Mouse (Mus musculus) adrenal gland, postnatal 36 days (tissue): Measurements from ENCODE around the gene Cntfr. TPM values are rescaled to one million over a fixed set of nuclear protein-coding genes. Genes with fewer than 3 reads are reported as not detected.

Experiments used
- DNase-seq, 2 experiments: peaks; one replicate each; pipeline ENCODE4 v3.0.0; 2021; ENCODE audit warnings: mixed read lengths in 1 of 2
- long read RNA-seq, 2 experiments: library from polyadenylated mRNA; stranded (forward); transcript quantifications; one replicate each; pipeline ENCODE4 v2.0.0; 2021; ENCODE audit warnings: borderline sequencing depth in 2 of 2
- total RNA-seq, 2 experiments: library from RNA; stranded (reverse); gene quantifications; 2 replicates each; pipeline ENCODE4 v1.2.3; 2021

Cntfr gene
- total RNA-seq = 10 to 100 TPM; 39.3 to 40.3 TPM
- long read RNA-seq, experiment 1, partial matches to known transcripts = 1 of 3 reads
- long read RNA-seq, experiment 1, other reads (novel, unspliced or antisense) = 1 of 3 reads
- long read RNA-seq, experiment 2, partial matches to known transcripts = 3 of 8 reads
- long read RNA-seq, experiment 2, other reads (novel, unspliced or antisense) = 2 of 8 reads

DNA sequence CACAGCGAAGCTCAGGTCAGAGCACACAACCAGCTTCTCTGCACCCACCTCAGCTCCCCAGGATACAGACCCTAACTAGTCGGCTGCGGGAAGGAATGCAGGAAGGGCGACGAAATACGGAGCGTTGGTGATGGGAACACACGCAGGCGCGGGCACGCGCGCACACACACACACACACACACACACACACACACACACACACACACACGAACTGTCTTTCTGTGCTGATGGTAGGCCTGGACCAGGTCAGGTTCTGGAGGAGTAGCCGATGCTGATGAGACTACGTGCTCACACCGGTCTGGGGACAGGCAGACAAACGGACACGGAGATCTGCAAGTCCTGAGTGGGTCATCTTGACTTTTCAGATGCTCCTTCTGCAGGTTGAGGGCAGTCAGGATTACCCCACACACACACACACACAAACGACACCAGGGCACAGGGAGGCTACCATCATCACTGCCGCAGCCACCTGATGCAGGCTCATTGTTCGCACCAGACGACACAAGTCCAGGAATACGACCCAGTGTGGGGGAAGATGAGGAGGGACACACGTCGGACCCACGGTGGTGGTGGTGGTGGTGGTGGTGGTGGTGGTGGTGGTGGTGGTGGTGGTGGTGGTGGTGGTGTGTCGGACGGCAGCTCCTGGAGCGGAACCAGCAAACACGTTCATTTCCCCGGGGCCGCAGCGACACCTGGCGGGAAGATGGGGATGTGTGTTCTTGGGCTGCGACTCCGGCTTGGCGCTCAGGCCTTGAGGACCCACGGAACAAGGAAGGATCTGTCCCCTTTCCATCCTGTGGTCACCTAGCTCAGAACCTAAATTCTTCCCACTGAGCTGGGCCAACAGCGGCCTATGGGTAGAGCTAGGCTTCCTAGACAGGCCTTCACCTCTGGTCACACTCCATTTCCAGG is at the start of gene Cntfr:
Cntfr (minus strand) TSS at position 160 of the 912 bp plus-strand sequence.
- DNase-seq = peak; percentile 88 to 91

DNA sequence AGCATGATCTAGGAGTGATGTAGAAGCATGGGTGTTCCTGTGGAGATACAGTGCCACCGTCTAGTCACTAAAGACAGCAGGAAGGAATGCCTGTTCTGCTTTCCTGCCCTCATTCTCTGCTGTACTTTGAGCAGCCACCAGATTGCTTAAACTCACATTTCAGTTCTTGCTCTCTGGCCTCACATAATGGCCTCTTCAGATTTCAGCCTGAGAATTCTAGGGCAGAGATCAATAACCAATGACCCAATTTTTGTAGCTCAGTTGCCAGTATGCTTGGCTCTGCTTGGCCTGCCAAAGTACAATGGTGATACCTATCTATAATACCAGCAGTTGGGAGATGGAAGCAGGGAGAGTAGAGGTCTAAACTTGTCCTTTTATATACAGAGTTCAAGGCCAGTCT is 48.1 kb upstream of the Cntfr start:
- no peak for DNase-seq

DNA sequence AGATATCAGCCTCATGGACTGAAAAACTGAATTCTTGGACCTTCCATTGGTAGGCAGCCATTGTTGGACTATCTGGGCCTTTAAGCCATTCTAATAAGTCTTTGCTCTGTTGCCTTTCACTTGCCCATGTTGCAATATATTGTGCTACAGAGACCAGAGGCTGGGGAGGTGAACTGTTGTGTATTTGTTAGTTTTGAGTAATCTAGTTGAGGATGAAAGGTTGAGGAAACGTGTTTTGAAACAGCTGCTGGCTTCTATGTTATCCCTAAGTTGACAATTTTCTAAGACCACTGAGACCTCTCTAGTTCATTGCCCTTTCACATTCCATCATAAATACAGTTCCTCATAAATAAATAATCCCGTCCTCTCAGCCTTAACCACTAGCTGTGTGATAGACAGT is 47.2 kb upstream of the Cntfr start:
- DNase-seq = no peak

DNA sequence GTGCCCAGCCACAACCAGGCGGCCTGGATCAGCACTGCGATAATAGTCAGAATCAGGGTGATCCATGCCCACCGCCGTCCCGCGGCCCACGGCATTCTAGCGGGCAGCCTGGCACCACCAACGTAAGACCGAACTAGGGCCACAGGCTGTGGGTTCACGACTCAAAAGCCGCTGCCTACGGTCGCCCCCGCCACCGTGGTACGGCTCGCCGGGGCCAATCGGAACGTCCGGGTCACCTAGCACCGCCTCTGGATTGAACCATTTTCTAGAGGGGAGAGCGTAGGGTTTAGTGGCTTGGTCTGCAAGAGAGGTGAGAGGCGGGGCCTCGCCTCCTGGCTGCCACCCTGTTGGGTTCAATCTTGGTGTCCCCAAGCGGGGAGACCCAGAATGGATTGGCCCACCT is 44.3 kb upstream of the Cntfr start:
- peak; percentile 95 for DNase-seq

DNA sequence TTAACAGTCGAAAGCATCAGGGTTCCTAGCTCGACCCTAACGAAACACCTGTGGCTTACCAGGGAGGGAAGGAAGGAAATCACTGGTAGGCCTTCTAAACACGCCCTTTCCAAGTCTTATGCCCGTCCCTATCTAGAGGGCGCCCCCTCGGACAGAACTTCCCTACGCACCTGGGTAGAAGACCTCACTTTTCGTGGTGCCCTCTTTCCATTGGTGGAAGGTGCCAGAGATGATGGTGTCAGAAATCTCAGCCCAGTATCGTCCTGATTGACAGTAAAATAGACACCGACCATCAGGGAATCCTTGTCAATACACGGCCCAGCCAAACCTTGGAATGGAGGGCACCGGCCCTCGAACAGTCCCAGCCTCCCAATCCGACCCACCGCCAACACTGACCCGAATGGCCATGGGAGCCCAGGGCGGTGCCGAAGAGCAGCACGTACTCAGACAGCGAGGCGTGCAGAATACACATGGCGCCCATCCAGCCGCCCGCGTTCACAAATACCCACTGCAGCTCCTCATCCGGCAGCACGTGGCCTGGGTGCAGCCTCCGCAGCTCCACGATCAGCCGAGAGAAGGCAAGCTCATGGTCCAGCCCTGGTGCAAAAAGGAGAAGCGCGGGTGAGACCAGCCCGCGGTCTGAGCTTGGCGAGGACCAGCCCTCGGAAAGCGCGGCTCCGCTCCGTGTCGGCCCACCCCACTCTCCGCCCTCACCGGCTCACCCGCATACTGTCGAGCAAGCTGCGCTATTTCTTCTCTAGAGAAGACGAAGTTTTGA is 43.7 kb upstream of the Cntfr start:
- peak; percentile 73 to 78 for DNase-seq

DNA sequence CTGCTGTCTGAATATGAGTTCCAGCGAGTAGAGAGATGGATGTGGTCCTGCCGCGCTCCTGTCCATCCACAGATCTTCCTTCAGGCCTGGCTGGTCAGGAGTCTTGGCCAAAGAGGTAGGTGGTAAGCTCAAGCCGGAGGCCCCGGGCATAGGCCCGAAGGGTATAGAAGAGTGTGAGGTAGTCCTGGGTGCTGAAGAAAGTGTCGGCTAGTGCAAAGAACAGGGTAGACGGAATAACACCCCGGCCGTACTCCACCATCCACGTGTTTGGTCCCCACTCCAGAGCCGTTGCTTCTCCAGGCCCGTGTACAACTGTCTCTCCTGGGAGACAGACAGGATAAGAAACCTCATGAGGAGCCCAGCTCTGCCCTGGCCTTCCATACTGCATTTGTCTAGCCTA is 42.4 kb upstream of the Cntfr start:
- DNase-seq = no peak

DNA sequence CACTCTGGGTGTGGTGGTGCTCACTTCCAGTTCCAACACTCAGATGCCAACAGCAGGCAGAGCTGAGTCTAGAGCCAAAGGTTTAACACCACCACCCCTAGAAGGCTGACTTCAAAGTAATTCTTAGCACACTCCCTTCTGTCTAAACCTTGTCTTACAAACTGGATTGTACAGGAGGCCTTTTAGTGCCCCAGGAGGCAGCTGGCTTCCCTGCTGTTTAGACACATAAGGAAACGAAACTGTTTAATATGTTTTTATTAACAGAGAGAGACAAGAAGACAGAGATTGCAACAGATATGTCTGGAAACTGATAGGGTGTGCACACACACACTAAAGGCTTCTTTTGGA is 41.3 kb upstream of the Cntfr start:
- no peak for DNase-seq

DNA sequence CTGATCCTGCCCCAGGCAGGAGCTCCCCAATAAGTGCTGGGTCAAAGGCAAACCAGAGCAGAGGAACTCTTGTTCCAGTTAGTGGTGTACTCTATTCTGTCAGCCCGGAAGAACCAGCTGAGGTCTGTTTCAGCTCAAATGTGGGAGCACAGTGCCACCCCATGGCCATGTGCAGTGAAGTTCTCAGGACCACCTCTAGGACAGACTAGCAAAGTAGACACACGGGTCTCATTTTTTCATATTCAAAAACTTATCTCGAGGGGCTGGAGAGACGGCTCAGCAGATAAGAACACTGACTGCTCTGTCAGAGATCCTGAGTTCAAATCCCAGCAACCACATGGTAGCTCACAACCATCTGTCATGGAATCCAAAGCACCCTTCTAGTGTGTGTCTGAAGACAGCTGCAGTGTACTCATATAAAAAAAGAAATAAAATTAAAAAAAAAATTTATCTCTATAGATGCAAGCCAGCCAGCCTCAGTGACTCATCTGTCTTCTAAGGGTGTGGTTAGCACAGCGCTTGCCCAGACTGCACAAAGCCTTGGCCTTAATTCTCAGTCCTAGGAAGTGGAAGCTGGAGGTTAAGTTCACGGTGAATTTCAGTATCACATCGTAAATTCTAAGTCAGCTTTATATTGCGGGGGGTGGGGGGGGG is 40.8 kb upstream of the Cntfr start:
- peak; percentile 73 to 81 for DNase-seq

DNA sequence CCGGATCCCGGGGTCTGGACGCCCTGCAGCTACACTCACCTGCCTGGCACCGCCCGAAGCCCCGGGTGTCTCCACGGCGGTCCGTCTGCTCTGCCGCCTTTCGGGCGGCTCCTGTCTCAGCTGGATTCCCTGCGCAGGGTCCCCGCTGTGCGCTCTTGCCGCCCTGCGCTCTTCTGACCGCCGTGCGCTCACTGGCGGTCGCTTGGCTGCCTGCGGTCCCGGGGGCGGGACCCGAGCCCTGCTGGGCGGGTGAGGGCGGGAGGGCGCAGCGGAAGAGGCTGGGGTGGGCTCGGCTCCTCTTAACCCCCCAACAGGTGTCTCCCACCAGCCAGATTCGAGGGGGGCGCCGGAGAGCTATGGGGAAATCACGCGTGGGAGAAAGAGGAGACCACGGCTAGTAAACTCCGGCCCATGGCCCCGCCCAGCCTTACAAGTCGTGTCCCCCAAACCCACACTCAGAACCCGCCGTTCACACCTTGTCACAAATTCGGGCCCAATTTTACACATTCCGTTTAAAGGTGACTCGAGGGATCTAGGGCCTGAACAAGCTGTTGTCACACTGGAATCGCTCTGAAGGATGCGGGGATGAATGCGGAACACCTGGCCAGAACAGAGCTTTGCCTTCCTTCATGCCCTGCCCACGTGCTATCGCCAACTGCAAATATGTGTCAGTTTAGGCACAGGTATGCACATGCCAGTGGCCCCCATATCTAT is 34.3 kb upstream of the Cntfr start, which contains the start of gene Arid3c:
Arid3c (minus strand) TSS at position 91 of the 714 bp plus-strand sequence.
- DNase-seq = peak; percentile 21 to 25

DNA sequence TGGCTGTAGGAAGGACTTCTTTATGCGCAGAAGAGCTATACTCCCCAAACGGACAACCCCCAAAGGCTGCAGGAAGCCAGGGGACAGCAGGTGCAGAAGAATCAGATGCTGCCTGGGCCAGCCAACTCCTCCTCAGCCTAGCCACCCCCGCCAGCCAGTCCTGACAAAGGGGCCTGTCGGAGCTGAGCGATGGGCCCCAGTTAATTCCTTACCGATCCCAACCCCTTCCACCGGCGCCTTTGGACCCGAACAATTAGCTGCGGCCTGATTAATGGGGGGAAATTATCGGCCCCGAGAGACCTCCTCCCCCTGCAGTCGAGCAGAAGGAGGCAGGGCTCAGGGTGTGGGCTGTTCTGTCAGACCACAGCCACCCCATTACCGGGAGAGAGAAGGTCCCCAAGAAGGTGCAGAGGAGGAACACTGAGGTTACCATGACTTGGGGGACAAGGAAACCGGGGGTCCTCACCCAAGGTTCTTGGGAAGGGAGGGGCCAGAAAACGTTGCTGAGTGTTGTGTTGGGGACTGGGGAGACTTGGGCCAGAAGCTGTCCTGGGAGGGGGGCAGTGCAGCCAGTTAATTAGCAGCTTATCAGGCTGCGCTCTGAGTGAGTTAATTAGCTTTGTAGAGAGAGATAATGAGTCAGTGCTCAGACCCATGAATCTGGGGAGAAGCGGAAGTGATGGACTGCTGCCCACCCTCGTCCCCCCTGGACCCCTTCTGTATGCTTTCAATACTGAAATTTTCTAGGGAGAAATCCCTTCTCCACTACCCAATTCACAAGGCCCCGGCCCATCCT is 30.1 kb upstream of the Cntfr start:
- DNase-seq = no peak

DNA sequence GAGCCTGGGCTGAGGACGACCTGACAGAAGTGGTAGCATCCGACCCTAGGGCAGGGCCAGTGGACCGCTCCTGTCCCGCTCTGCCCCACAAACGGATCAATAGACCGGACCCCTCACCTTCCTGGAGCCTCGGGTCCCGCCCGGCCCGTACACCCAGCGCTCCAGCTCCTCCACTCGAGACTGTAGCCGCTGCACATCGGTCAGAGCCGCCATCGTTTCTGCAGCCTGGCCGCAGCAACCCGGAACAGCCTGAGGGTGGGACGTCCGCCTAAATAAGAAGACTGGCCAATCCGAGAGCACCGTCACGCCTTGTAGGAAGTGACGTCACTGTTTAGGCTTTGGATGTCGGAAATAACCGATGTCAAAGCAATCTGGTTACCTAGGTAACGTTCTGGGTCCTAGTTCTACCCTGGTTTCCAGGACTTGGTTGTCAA is 26.0 kb upstream of the Cntfr start, which contains the start of gene Dctn3:
Dctn3 (minus strand) TSS at position 253 of the 434 bp plus-strand sequence.
- DNase-seq = peak; percentile 89 to 90

DNA sequence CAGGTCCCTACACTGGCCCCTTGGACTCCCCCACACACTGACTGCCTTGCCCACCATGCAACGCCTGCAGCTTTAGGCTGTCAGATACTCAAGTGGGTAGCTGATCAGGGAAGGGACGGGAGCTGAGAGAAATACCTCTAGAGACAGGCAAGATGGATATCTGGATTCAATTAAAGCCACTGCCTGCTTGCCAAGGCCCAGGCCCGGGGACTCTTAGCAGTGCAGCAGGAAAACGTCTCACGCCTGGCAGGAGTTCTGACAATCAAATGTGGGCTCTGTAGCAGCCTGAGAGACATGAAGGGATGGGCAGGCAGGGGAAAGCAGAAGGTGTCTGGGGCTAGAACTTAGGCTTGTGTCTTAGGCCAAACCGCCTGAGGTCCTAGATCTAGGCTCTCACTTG is 19.9 kb upstream of the Cntfr start:
- DNase-seq = no peak

DNA sequence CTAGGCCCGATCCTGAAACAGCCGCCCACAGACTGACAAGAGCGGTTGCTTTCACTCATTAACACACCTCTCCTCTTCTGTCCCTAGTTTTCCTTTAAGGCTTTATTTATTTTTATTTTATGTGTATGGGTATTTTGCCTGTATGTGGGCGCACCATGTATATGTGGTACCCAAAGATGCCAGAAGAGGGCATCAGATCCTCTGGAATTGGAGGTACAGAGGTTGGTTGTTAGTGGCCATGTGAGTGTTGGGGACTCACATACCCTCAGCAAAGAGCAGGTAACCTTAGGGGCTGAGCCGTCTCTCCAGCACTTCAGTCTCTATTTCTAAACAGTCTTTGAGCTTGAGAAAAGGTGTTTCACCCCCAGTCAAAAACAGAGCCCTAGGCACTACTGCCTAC is 18.7 kb upstream of the Cntfr start:
- DNase-seq = peak; percentile 34 to 58

DNA sequence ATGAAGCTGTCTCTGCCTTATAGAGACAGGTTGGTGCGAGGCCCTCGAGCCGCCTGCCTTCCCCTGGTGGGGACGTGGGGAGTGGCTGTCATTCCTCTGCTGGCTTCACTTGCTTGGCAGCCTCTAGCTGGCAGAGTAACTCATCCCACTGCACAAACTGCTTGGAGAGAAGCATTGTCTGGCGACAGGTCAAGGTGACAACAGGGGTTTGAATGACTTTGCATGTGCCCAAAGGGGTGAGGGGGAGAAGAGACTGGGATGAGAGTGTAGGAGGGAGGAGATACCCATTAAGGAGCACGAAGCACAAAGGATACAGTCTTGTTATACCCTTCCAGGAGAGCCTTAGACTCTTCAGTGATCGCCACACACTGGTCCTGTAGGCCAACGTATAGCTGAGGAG is 18.2 kb upstream of the Cntfr start:
- no peak for DNase-seq

DNA sequence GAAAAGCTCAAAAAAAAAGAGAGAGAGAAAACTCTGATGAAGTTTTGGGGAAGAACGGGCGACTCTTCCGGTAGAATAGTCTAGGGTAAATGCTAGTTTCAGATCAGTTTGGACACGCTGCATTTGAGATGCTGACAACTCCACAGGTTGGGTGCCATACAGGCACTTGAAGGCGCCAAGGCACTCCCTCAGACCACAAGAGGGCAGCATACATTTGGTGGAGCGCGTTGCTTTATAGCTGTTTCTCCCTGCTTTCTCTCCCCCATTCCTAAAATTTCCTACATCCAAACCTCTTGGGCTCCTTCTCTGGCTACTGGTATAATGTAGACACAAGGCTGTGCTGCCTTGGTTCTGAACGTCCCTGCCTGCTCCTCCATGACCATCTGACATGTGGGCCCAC is 17.4 kb upstream of the Cntfr start:
- DNase-seq = peak; percentile 71 to 74

DNA sequence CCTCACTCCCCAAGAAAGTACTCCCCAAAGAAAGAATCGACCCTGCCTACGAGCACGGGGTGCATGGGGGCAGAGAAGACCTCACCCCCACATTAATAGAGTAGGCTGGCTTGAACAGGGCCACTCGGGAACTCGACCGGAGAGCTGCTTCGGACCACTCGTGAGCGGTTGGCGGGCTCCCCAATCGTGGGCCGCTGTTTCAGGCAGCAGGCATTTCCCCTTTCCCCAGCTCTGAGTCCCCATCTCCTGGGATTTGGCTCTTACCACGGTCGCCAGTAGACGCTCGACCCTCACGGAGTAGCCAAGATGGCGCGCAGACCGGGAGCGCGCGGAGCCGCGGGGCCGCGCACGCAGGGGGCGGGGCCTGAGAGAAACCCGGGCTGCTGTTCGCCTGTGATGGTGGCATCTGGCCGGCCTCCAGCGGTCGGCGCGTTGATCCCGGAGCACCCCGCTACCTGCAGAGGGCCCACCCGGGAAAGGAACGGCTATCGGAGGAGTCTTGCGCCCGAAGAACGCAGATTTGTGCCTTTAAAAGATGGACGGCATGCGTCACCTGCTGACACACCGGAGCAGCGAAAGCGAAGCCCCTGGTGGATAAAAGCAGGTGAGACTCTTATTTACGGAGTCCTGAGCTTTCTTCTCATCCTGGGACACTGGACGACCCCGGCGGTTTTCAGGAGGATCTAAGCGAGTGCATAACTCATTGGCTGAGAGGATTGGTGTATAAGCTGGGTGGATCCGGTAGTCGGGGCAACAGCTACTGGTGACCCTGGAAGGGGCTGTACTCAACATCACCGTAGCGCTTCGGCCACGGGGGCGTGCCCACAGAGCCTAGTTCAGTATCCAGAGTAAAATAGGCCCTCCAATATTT is 16.5 kb upstream of the Cntfr start, which contains the start of gene Rpp25l:
Rpp25l (minus strand) TSS at position 338 of the 871 bp plus-strand sequence.
- peak; percentile 86 to 93 for DNase-seq

DNA sequence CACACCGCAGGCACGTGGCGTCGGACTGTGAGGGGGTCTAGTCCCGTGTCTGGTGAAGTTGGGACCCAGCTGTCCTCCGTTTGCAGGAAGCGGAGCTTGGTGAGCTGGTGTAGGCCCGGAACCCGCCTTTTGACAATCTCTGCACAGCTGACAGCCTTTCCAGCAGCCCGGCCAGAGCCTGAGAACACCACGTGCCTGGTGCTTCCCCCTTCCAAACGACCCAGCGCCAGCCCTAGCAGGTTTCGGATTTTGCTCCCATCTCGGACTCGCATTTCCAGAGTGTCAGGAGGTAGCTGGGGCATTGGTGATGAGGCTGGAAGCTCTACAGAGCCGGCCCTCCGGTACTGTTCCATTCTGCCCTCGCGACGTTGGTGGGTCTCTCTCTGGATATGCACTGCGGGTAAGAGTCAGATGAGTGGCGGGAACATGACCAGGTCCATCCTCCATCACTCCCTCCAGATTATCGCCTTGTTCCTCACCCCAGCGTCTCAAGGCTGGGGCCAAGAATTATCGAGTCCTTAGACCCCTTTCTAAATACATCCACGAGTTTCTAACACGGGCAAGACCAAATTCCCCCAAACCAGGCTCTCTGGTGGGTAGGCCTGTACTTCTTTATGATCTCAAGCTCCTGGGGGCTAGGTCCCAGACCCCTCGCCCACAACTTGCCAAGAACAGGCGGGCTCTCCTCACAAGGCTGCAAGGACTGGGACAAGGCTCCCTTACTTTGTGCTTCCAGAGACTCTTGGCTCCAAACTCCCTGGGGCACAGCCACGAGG is 15.7 kb upstream of the Cntfr start:
- peak in 1 of 2 experiments; percentile 24 for DNase-seq

DNA sequence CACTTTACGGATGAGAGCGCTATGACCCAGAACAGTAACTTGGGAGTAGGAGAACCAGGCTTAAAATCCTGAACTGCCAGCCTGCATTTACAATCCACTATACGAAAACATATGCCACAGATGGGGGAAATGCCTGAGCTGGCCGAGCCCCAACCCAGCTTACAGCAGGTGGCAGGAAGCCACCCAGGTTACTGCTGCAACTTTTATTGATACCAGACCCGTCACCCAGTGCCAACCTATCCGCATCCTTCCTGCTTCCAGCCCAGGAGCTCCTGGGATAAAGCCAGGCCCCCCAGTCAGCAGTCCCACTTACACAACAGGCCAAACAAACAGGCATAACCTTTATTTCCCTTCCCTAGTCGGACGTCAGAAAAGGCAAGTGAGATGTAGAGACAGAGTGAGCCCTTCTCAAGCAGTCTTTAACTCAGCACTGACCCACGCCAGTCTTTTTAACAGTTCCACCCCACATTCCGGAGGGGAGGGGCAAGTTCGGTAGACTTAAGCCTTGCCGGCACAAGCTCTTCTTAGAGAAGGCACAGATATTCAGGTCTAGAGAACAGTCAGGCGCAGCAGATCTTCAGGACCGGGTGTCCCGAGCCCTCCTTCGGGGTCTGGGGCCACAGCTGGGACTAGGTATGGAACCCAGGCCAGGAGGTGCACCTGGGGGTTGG is 15.0 kb upstream of the Cntfr start:
- DNase-seq = no peak
